Mouse (Mus musculus): ENCODE data around the gene Pmch. TPM values are rescaled to one million over a fixed set of nuclear protein-coding genes. Genes with fewer than 3 reads are reported as not detected.
A peak's percentile ranks its signal among the peaks of the same experiment; 100 is the strongest.

Gene Pmch
- polyA plus RNA-seq (2014; fragmentation: Nextera tagmentation; extraction: Ambion mirVana): 1.0 and 1.5 TPM in 2 replicates

GRCm38 (mm10) chr10:88090772-88091171, at the start of gene Pmch:
TSS of gene Pmch (plus strand) at chr10:88091072.
- Histone ChIP-seq H3K36me3 (ENCODE audit: control insufficient read depth, insufficient read depth, low read length) (no peaks in the 10 kb centered on the region), H3K27me3 (ENCODE audit: control insufficient read depth, insufficient read depth, low read length) (no peaks in the 10 kb centered on the region), H3K4me1 (replicated peaks; ENCODE audit: control insufficient read depth, insufficient read depth, low read length) (no peaks in the 10 kb centered on the region), H3K9me3 (ENCODE audit: control insufficient read depth, low read length) (no peaks in the 10 kb centered on the region), H3K27ac (ENCODE audit: low read depth, low read length) (no peak within 1 kb of the TSS), H3K4me2 (replicated peaks; ENCODE audit: low read depth, low read length) (no peak within 1 kb of the TSS), H3K9ac (ENCODE audit: low read depth, low read length) (no peak within 1 kb of the TSS), H3K4me3 (ENCODE audit: low read depth, low read length) (no peak within 1 kb of the TSS)
- 72% methylated on average over 5 of the region's 5 CpGs for WGBS
- ATAC-seq (ENCODE audit: low FRiP score): no peak
- no peak for DNase-seq (ENCODE audit: low spot score)

GRCm38 (mm10) chr10:88044297-88044696, 46.6 kb upstream of the Pmch start:
- no peak for DNase-seq (ENCODE audit: low spot score)
- Histone ChIP-seq H3K27me3 (ENCODE audit: control insufficient read depth, insufficient read depth, low read length) (no peaks in the 10 kb centered on the region), H3K9me3 (ENCODE audit: control insufficient read depth, low read length) (no peaks in the 10 kb centered on the region), H3K27ac (ENCODE audit: low read depth, low read length) (no peak overlapping the region), H3K9ac (ENCODE audit: low read depth, low read length) (no peak overlapping the region), H3K4me1 (replicated peaks; ENCODE audit: control insufficient read depth, insufficient read depth, low read length) (no peaks in the 10 kb centered on the region), H3K4me3 (ENCODE audit: low read depth, low read length) (no peak overlapping the region), H3K36me3 (ENCODE audit: control insufficient read depth, insufficient read depth, low read length) (no peaks in the 10 kb centered on the region), H3K4me2 (replicated peaks; ENCODE audit: low read depth, low read length) (no peak overlapping the region)
- 81% methylated on average over 4 of the region's 4 CpGs for WGBS
- no peak for ATAC-seq (ENCODE audit: low FRiP score)

GRCm38 (mm10) chr10:88046098-88046771, 44.6 kb upstream of the Pmch start:
- H3K4me3 ChIP-seq (ENCODE audit: low read depth, low read length): no peak overlapping the region
- no peaks in the 10 kb centered on the region for H3K27me3 ChIP-seq (ENCODE audit: control insufficient read depth, insufficient read depth, low read length)
- no peak overlapping the region for H3K9ac ChIP-seq (ENCODE audit: low read depth, low read length)
- H3K36me3 ChIP-seq (ENCODE audit: control insufficient read depth, insufficient read depth, low read length): no peaks in the 10 kb centered on the region
- no peaks in the 10 kb centered on the region for H3K9me3 ChIP-seq (ENCODE audit: control insufficient read depth, low read length)
- 0 out of 2 replicates have a peak, but pooled peaks have one; percentile 35 for ATAC-seq (ENCODE audit: low FRiP score)
- no peak overlapping the region for H3K4me2 ChIP-seq (replicated peaks; ENCODE audit: low read depth, low read length)
- 47% methylated on average over 11 of the region's 11 CpGs for WGBS
- DNase-seq (ENCODE audit: low spot score): peak; percentile 49
- H3K4me1 ChIP-seq (replicated peaks; ENCODE audit: control insufficient read depth, insufficient read depth, low read length): no peaks in the 10 kb centered on the region
- no peak overlapping the region for H3K27ac ChIP-seq (ENCODE audit: low read depth, low read length)

GRCm38 (mm10) chr10:88054233-88054985, 36.5 kb upstream of the Pmch start:
- DNase-seq (ENCODE audit: low spot score) (no peak), ATAC-seq (ENCODE audit: low FRiP score) (no peak)
- no peak overlapping the region for H3K4me3 ChIP-seq (ENCODE audit: low read depth, low read length)
- no peak overlapping the region for H3K4me2 ChIP-seq (replicated peaks; ENCODE audit: low read depth, low read length)
- H3K27me3 ChIP-seq (ENCODE audit: control insufficient read depth, insufficient read depth, low read length): no peaks in the 10 kb centered on the region
- H3K27ac ChIP-seq (ENCODE audit: low read depth, low read length): no peak overlapping the region
- H3K9me3 ChIP-seq (ENCODE audit: control insufficient read depth, low read length): no peaks in the 10 kb centered on the region
- H3K36me3 ChIP-seq (ENCODE audit: control insufficient read depth, insufficient read depth, low read length): no peaks in the 10 kb centered on the region
- no peaks in the 10 kb centered on the region for H3K4me1 ChIP-seq (replicated peaks; ENCODE audit: control insufficient read depth, insufficient read depth, low read length)
- H3K9ac ChIP-seq (ENCODE audit: low read depth, low read length): no peak overlapping the region
- WGBS: 91% methylated on average over 14 of the region's 14 CpGs

GRCm38 (mm10) chr10:88056950-88057649, 33.8 kb upstream of the Pmch start:
- Histone ChIP-seq H3K36me3 (ENCODE audit: control insufficient read depth, insufficient read depth, low read length) (no peaks in the 10 kb centered on the region), H3K27ac (ENCODE audit: low read depth, low read length) (no peak overlapping the region), H3K4me3 (ENCODE audit: low read depth, low read length) (no peak overlapping the region), H3K27me3 (ENCODE audit: control insufficient read depth, insufficient read depth, low read length) (no peaks in the 10 kb centered on the region), H3K4me2 (replicated peaks; ENCODE audit: low read depth, low read length) (no peak overlapping the region), H3K9ac (ENCODE audit: low read depth, low read length) (no peak overlapping the region), H3K9me3 (ENCODE audit: control insufficient read depth, low read length) (no peaks in the 10 kb centered on the region), H3K4me1 (replicated peaks; ENCODE audit: control insufficient read depth, insufficient read depth, low read length) (no peaks in the 10 kb centered on the region)
- WGBS: 88% methylated on average over 14 of the region's 14 CpGs
- DNase-seq (ENCODE audit: low spot score) (no peak), ATAC-seq (ENCODE audit: low FRiP score) (no peak)

- Histone ChIP-seq H3K9ac (ENCODE audit: low read depth, low read length) (no peak overlapping the region), H3K27me3 (ENCODE audit: control insufficient read depth, insufficient read depth, low read length) (no peaks in the 10 kb centered on the region), H3K4me1 (replicated peaks; ENCODE audit: control insufficient read depth, insufficient read depth, low read length) (no peaks in the 10 kb centered on the region), H3K27ac (ENCODE audit: low read depth, low read length) (no peak overlapping the region), H3K36me3 (ENCODE audit: control insufficient read depth, insufficient read depth, low read length) (no peaks in the 10 kb centered on the region), H3K4me3 (ENCODE audit: low read depth, low read length) (no peak overlapping the region), H3K4me2 (replicated peaks; ENCODE audit: low read depth, low read length) (no peak overlapping the region), H3K9me3 (ENCODE audit: control insufficient read depth, low read length) (no peaks in the 10 kb centered on the region)
- 69% methylated on average over 4 of the region's 4 CpGs for WGBS
- ATAC-seq (ENCODE audit: low FRiP score) (no peak), DNase-seq (ENCODE audit: low spot score) (no peak)
Measured at GRCm38 (mm10) chr10:88063436-88063835, 27.4 kb upstream of the Pmch start.

- H3K9me3 ChIP-seq (ENCODE audit: control insufficient read depth, low read length): no peaks in the 10 kb centered on the region
- no peak for ATAC-seq (ENCODE audit: low FRiP score)
- DNase-seq (ENCODE audit: low spot score): no peak
- no peaks in the 10 kb centered on the region for H3K36me3 ChIP-seq (ENCODE audit: control insufficient read depth, insufficient read depth, low read length)
- no peaks in the 10 kb centered on the region for H3K4me1 ChIP-seq (replicated peaks; ENCODE audit: control insufficient read depth, insufficient read depth, low read length)
- H3K27me3 ChIP-seq (ENCODE audit: control insufficient read depth, insufficient read depth, low read length): no peaks in the 10 kb centered on the region
- no peak overlapping the region for H3K4me3 ChIP-seq (ENCODE audit: low read depth, low read length)
- no peak overlapping the region for H3K27ac ChIP-seq (ENCODE audit: low read depth, low read length)
- no peak overlapping the region for H3K4me2 ChIP-seq (replicated peaks; ENCODE audit: low read depth, low read length)
- H3K9ac ChIP-seq (ENCODE audit: low read depth, low read length): no peak overlapping the region
- 77% methylated on average over 2 of the region's 2 CpGs for WGBS
Measured at GRCm38 (mm10) chr10:88064872-88065271, 26.0 kb upstream of the Pmch start.

GRCm38 (mm10) chr10:88067377-88067776, 23.5 kb upstream of the Pmch start:
- Histone ChIP-seq H3K4me2 (replicated peaks; ENCODE audit: low read depth, low read length) (no peak overlapping the region), H3K9me3 (ENCODE audit: control insufficient read depth, low read length) (no peaks in the 10 kb centered on the region), H3K4me1 (replicated peaks; ENCODE audit: control insufficient read depth, insufficient read depth, low read length) (no peaks in the 10 kb centered on the region), H3K9ac (ENCODE audit: low read depth, low read length) (no peak overlapping the region), H3K27me3 (ENCODE audit: control insufficient read depth, insufficient read depth, low read length) (no peaks in the 10 kb centered on the region), H3K27ac (ENCODE audit: low read depth, low read length) (no peak overlapping the region), H3K36me3 (ENCODE audit: control insufficient read depth, insufficient read depth, low read length) (no peaks in the 10 kb centered on the region), H3K4me3 (ENCODE audit: low read depth, low read length) (no peak overlapping the region)
- WGBS: 75% methylated on average over 3 of the region's 3 CpGs
- DNase-seq (ENCODE audit: low spot score): no peak
- ATAC-seq (ENCODE audit: low FRiP score): no peak

Measured in hindbrain, embryonic 11.5 days (tissue).